Mouse (Mus musculus): ENCODE measurements around the gene Blmh.

Blmh gene

DNA sequence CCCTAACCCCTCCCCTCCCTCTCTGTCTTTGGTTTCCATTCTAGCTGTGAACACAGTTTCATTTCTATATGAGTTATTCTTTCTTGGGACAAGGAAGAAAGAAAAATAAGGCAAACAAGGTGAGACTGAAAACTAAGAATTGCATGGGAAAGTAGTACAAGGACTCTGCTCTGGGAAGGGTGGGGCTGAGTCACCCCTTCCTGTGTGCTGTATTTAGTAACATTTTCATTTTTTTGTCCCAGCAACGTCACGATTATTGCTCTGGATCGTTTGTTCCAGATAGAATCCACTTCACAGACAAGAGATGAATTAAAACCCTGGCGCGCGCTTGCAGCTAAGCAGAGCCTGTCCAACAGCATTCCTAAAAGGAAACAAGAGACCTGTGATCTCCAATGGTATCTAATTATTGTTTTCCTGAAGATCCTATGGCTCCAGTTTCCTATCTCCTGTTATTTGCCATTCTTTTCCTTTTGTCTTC lies at the start of gene Blmh:
Blmh (plus strand) TSS at position 51 of the 478 bp plus-strand sequence.
- DNase-seq (ENCODE audit: low spot score), result no peak

DNA sequence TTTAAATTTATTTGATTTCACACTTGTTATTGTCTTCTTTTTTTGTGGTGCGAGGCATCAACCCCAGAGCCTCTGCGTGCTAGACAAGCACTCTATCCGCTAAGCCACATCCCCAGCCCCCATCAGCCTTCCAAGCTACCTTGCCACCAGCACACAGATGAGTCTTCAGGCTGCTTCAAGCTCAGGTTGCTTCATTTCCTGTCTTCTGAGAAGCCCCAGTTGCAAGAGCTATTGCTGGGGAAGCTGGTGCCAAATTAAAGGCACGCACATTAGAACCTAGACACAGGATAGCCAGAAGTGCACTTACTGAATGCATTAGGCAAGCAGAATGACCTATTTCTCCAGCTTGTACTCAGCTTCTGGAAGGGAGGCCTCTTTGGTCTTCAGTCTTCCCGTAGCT lies 44.8 kb upstream of the Blmh start:
- no peak for DNase-seq (ENCODE audit: low spot score)

DNA sequence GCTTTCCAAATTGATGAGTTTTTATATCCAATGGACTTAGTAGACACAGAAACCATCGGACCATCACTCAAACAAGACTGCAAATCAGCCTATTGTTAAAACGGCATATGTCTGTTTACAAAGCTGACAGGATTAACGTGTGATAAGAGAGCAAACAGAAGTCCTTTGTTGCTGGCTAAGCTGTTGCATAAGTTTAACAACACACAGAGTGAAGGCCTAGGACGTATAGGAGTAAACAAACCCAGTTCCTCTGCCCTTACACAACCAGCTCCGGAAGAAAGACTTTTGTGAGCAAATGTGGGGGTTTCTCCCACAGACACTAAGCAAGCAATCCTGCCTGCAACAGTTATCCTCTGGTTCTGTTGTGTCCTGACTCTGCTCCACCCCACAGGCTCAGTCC lies 40.2 kb upstream of the Blmh start:
- DNase-seq (ENCODE audit: low spot score), result no peak

DNA sequence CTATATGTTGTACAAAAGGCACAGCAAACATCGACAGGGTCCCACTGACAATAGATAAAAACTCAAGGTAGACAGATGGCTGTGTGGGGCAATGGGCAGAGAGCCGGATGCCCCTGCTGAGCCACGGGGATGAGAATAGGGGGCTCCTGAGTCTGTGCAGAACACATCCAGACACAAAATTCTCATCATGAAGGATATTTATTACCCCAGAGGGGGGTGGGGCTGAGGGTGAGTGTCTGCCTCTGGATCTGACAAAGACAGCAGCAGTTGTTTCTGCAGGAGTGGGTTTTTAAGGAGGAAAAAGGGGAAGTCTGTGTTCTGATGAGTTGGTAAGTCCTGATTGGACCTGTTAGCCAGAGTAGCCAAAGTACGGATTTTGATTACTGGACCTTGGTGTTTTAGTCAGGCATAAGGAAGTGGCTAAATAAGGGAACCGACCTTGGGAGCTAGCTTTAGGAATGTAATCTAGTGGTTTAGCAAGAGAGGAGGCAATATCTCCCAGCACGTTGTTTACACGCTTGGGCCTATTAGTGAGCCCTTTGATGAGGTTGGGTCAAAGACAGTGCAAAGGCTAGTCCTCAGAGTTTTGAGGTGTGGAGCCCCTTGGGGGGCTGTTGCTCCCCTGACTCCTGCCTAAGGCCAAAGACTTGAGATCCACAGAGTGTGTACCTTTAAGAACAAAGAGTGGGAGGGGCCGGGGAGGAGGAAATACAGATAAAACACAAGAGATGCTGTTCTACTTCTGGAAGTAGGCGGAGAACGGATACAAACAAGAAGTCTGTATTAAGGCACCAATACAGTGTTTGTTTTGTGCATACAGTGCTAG lies 35.1 kb upstream of the Blmh start:
- DNase-seq (ENCODE audit: low spot score), result no peak

DNA sequence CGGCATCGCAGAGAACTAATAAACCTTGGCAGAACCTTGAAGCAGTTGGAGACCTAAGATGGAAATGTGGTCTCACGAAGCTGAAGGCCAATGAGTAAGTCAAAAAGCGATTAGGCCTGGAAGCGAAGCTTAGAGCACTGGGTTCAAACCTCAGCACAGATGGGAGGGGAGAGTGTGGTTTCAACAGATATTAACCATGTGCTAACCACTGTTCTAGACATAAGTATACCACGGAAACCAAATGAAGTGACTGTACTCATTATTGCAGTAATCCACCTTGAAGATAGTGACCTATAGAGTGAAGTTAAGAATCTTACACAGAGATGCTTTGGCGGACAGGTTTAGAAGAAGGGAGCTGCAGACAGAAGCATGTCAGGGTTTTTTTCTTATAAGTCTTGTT lies 33.4 kb upstream of the Blmh start:
- DNase-seq (ENCODE audit: low spot score), result no peak

DNA sequence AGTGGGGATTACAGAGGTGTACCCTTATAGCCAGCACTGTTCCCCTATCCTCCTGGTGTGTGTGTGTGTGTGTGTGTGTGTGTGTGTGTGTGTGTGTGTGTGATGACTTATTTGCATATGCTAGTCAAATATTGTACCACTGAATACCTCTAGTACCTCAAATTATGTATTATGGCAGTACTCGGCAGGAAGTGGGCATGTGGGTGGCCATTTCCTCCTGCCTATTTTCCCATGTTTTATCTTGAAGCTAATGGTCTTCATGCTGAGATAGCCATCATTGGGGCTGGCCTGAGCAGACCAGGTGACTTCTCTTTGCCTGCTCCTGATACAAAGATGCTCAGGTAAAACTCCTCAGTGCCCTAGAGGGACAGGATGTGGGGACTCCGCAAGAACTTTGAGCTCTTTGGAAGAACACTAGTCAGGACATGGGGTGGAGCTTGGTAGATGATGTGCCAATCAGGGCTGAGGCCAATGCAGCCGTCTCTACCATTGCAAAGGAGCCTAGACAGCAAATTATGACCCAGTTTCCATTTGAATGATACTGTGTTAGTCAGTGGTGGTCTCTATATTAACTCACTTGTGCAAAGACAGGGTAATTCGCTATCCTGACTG lies 32.8 kb upstream of the Blmh start:
- DNase-seq (ENCODE audit: low spot score), result no peak

DNA sequence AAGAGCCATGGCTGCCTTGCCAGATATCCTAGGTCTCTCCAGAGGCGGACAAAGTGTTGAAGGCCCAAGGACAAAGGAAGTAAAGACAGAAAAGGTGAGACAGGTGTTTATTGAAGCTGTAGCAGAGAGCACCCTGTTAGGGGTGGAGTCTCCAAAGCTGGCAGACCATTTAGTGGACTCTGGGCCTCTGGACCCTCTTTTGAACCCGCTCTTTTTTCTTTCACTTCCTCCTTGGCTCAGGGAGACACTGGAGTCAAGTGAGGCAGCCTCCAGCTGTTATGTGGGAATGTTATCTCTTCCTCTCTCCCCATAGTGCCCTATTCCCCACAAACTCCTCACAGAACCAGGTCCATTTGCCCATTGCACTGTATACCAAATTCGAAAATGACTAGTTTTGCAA lies 31.6 kb upstream of the Blmh start:
- DNase-seq (ENCODE audit: low spot score), result no peak

DNA sequence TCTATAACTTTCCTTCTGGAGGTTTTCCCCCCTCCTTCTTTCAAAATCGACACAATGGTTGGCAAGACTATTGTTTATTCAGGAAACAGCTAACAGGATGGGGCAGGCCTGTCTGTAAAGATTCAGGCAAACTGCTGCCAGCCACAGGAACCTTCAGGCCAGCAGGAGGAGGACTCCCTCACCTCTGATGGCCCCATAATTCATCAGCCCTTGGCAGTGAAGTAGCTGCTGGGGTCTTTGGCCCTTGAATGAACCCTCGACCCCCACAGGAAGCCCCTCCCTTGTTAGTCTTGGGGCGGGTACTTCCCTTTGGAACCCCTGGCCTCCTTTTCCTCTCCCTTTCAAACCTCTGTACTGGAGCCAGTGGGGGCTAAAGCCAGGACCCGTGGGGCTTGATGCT lies 31.0 kb upstream of the Blmh start:
- no peak for DNase-seq (ENCODE audit: low spot score)

DNA sequence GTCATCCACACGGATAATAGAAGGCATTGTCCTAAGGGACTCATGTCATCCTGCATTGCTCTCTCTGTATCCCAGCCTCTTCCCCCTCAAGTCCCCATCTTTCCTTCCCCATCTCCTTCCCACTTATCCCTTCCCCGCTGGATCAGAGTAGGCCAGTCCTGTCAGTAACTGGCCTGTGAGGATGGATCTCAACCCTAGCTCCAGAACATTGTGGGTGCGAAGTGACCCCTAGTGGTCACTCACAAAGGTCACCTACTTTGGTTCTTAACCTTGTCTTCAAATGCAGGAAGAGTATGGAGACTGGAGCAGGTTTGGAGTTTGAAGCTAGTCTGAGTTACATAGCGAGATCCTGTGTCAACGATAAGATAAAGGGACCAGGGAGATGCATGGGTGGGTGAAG lies 30.4 kb upstream of the Blmh start:
- no peak for DNase-seq (ENCODE audit: low spot score)

DNA sequence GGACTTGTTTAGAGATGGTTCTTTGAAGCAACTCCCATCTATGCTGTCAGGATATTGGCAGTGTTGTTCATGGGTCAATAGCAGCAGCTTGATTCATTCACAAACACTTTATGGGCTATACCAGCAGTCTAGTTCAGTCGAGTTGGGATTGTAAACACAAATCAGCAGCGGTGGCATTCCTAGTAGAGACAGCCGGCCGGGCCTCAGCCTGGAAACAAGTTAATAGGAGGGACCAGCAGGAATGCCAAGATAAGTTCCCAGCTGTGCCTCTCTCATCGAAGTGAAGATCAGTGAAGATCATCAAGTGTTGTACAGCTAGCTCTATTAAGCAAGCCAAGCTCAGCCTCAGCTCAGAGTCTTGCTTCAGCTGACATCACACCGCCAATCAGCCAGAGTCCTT lies 28.2 kb upstream of the Blmh start:
- no peak for DNase-seq (ENCODE audit: low spot score)

DNA sequence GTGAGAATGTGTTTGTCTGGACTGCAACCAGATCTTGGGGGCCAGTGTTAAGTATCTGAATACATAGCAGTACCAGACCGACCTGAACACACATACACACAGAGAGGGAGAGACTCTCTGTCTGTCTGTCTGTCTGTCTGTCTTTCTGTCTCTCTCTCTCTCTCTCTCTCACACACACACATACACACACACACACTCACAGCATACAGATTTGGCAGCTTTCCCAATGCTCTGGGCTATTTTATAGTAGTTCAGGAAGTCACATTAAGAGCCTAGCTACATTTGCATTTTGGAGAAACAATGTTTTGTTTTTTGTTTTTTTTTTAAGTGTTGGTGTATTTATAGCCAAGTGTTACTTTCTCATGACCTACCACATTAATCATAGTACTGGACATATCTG lies 27.5 kb upstream of the Blmh start:
- DNase-seq (ENCODE audit: low spot score), result no peak

DNA sequence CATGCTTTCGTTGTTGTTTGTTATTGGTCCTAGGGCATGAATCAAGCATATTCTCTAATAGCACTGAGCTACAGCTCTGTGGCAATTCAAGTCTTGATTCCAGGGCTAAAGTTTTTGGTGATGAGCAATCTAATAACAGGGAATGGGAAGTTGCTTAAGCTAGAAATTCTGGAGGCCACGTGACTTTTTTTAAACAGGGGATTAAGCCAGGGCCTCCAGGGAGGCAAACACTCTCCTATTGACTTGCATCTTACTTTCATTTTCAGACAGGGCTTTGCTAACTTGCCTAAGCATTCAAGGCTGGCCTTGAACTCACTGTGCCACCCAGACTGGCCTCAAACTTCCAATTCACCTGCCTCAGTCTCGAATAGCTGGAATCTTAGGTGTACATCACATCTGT lies 26.7 kb upstream of the Blmh start:
- no peak for DNase-seq (ENCODE audit: low spot score)

DNA sequence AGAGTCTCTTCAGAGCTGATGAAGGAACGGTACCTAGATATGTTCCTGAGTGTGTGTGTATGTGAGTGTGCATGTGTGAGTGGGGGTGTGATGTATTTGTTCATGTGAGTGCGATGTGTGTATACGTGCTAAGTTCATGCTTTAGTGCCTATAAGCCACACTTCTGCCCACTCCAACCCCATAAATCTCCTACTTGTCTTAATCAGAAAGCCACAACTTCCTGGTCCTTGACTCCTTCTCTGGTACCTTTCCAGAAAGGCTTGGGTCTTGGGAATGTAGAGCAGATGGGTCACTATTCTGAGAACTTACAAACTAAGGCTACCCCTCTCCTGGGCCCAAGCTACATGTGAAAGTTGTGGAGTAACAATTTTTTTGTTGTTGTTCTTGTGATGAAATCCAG lies 25.9 kb upstream of the Blmh start:
- DNase-seq (ENCODE audit: low spot score), result no peak

DNA sequence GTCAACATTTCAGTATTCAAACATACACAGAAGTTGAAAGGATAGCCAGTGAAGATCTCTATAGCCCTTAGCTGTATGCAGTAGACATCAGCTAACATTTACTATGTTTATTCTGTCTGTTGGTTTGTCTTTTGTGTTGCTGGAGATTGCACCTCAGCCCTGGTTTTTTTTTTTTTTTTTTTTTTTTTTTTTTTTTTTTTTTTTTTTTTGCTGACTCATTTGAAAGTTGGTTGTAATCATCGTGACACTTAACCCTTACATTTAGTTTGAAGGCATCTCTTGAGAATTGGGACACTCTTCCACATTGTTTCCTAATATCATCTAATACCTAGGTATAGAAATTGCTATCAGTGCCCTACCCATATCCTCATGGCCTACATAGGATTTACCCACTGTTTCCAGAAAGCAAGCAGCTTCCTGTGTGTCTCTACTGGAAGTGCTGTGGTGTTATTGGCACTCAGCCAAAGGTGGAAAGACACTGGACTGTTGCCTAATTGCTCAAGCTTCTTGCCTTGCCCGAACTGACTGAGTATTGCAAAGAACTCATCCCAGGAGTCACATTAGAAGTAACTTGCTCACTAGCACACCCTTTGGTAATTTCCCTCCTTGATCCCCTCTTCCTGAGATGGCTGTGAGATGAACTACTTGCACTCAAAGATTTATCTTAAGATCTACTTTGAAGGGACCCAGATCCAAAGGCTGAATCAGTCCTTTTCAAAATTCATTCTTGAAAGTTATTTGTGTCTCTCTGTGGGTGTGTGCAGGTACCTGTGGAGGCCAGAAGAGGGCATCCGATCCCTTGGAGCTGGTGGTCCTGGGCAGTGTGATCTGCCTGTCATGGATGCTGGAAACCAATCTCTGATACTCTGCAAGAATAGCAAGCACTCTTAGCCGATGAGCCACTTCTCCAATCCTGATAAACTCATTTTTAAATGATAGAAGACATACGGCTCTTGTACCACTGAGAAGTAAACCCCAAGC lies 24.6 kb upstream of the Blmh start:
- DNase-seq (ENCODE audit: low spot score), result no peak

DNA sequence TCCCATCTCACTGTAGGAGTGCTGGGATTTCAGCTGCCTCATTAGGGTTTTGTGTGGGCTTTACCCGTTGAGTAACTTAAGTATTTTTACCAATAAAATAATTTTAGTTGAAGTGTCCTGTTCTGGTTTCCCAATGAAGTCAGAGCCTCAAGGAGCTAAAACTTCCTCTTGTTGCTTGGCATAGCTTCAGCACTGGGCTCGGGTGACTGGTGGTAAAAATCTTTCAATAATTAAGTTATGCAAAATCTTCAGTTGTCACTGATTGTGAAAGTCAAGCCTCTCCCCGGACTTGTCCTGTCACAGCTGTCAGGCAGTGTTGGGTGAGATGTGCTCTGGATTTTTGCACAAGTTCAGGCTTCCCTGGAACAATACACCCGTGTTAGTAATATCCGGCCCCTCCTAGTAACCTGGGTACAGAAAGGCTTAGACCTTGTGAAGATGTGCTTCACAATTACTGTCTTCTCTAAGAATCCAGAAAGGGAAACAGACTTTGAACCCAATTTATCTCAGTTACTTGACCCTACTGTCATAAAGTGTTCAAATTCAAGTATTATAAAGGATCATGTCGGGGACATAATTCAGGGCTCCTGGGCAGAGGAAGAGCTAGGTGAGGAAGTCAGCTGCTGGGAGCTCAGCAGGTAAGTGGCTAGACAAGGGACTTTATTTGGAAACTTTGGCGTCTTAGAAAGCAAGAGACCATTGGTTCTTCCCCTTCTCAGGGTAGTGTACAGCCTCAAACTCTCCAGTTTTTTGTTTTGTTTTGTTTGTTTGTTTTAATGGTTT lies 22.8 kb upstream of the Blmh start, which contains the start of gene Tmigd1:
Tmigd1 (plus strand) TSS at position 581 of the 783 bp plus-strand sequence.
- no peak for DNase-seq (ENCODE audit: low spot score)

DNA sequence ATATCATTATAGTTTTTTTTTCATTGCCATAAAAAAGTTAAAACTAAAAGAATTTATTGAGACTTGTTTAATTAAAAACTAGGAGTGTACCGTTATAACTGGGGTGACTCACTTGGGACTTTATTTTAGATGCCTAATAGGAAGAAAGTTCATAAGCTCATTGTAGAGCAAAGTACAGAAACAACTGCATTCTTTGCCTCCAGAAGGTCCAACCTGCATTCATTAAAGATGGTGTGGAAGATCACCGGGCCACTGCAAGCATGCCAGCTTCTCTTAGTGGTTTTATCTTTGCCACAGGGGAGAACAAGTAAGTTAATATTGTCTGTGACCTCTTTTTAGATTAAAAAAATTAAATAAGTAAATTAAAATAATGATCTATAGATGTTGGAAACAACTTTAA lies 20.3 kb upstream of the Blmh start:
- DNase-seq (ENCODE audit: low spot score), result no peak

DNA sequence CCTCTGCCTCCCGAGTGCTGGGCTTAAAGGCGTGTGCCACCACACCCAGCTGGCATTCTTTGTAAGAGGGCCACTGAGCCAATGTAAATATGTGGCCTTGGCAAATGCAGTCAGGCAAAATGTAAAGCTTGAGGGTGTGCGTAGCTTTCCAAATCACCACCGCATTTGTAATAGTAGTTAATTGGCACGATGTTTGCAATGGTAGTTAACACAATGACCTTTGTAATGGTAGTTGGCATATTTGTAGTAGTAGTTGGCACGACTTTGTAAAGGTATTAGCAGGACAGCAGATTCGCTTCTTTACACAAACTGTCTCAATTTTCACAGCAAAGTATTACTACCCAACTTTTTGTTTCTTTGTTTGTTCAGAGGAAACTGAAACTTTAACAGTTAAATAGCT lies 16.0 kb upstream of the Blmh start:
- DNase-seq (ENCODE audit: low spot score), result no peak

DNA sequence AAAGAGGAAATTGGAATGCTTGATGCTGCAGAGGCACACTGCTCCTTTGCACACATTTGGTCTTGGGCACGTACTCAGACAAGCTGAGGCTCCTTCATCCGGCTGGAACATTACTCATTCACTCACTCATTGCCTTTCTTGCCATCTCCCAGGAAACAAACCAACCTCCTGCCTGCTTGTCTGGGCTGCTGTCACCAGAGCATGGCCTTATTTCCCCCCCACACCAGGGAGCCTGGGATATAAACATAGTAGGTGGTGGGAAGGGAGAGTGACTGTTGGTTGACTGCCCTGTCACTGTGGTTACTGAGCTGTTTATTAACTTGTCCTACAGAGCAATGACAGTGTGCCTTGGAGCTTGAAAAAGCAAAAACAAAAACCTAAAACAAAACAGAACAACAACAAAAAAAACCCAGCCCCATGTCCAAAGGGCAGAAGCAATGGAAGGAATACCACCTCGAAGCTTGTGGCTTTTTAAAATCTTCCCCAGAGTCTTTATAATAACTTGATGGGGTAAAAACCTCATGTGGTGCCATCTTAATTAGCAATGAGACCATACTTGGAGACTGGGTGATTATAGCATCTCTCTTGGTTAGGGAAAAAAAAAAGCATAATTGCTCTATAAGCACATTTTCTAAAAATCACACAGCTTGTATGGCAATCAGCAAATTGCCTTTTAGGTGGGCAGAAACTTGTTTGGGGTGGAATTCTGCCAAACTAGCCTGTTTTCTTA lies 13.1 kb upstream of the Blmh start:
- DNase-seq (ENCODE audit: low spot score), result no peak

DNA sequence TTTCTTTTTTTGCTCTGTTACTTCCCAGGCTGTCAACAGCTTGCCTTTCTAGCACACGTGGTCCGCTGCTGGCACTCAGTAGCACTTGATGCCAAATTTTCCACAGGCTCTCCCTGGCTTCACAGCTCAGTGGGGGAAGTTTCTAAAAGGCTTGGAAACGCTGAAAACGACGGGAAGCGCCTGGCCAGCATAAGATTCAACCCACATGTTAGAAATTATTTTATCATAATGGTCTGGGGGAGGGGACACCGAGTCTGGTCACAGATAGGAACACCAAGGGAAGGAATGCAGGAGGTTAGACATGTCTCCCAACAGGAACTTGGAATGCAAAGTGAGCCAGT lies 12.6 kb upstream of the Blmh start:
- DNase-seq (ENCODE audit: low spot score), result no peak

DNA sequence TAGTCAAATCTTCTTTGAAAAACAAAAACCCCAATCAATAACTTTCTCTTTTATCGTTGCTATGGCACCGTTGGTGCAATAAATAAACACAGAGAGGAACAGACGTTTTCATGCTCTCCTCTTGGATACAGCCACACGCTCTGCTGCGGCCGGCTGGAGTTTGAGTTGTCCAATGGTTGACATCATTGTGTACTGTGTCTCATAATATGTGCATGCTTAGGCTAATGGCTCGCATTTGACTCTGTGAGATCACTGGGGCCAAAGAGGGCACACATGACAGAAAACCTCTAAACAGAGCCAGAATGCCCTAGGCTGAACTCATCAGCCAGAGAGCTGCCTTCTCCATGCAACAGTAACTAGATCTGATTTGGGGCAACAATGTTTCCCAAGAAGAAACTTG lies 10.2 kb upstream of the Blmh start:
- DNase-seq (ENCODE audit: low spot score), result no peak

DNA sequence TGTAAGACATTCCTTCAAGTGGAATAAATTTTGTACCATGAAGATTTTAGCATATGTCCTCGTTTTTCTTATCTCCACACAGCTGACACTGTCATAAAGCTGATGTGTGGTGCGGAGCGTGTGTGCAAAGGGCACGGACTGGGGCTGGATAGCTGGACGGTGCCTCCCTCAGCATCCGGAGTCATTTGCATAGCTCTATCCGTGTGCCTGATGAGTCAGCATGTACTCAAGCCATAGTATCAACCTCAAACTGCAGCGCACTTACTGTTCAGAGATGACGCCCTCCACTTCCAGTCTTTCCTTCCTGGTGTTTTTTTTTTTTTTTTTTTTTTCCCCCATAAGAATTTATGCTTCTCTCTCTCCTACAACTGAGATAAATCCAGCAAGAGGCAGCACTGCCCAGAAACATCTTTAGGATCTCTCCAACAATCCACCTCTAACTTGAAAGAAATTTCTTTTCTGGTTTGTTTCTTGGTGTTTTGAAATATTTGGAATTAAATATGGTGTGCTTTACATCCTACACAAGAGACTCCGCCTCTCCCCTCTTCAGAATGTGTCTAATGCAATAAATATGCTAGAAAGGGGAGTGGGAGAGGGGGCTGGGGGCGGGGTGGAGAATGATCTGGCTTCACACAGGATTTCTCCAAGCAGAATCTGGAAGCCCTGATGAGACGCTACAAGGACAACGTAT lies 7.9 kb upstream of the Blmh start:
- DNase-seq (ENCODE audit: low spot score), result no peak

Measured in layer of hippocampus, adult 9-10 months (tissue).